Mouse (Mus musculus) liver, adult 2 months (tissue): ENCODE measurements around the gene Galnt18.

Source experiments
- CTCF ChIP-seq: fragments of 200-500 bp; IDR thresholded peaks from 2 replicates; pipeline ENCODE4 v1.5.1; 2011; ENCODE audit warnings: low read depth, low read length, control low read depth
- POLR2A ChIP-seq: fragments of 200-500 bp; IDR thresholded peaks from 2 replicates; pipeline ENCODE4 v1.6.1; 2011; ENCODE audit warnings: low read length, control low read depth; ENCODE audit not compliant: insufficient read depth; ENCODE audit errors: extremely low read depth

- TF ChIP-seq POLR2A: no peak
- no peak for TF ChIP-seq CTCF
Observed at GRCm38 (mm10) chr7:111486811-111487333, 292.9 kb downstream of the Galnt18 start.
